Mouse (Mus musculus) fibroblast of lung, adult 2 months (primary cell): ENCODE measurements at regions not wholly inside any gene's neighbourhood (a gene's known extent, or its start where the extent isn't known, plus 50 kb on each side); places are given as distances from the start of the nearest gene placed in this dataset.
"Not testable (repeated sequence)": the region's sequence is repeated elsewhere in the genome, so short reads cannot be mapped to it uniquely, and the experiment has no call there.

Source experiments
- DNase-seq: peaks from one replicate; pipeline ENCODE4 v3.0.0-alpha.2; 2011; ENCODE audit warnings: low read depth

DNA sequence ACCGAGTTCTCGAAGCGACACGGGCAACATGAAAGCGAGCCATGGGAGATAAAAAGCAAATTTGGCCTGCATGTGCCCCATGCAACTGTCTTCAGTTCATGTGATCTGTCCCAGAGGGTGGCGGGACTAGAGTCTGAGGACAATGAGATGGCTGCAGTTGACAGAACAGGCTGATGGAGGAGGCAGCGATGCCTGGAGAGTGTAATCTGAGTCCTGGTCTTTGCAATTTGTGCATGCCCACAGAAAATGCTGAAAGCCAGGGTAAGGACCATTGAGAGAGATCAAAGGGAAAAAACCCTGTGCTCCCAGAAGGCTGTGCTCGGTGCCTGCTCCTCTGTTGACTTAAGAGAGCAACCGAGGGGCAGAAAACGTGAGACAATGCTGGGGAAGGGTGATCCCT lies 624.8 kb upstream of the BB014433 start:
- DNase-seq: no peak

DNA sequence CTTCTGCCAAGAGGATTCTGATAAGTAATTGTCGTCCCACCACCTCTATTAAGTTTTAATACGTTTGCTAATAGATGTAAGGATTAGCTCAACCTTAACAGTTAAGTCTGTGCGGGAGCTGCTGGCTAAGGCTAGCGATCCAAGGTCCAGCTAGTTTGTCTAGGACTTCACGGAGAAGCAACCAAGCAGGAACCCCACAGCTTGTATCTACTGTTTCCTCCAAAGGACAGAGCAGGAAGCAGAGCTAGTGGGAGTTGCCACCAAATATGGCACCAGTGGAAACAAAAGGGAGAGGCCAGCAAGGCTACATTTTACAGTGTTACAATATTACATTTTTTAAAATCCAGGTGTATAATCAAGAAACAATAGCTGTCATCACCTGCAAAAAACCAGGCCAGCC lies 624.4 kb upstream of the BB014433 start:
- no peak for DNase-seq

DNA sequence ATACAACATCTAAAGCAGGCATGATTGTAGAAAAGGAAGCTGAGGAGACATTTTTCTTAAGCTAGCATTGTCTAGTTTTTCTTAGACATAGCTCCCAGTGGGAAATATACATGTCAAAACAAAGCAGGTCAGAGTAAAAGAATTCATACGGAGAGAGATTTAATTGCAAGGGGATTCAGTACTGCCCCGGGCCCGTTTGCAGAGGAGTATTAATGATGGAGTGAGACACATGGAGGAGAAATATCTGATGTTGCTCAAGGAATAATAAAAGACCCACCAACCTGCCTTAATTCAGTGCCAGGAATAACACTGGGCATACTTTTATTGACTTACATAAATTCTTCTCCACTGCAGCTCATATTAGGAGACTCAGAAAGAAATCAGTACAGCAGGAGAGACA lies 623.6 kb upstream of the BB014433 start:
- DNase-seq: no peak

DNA sequence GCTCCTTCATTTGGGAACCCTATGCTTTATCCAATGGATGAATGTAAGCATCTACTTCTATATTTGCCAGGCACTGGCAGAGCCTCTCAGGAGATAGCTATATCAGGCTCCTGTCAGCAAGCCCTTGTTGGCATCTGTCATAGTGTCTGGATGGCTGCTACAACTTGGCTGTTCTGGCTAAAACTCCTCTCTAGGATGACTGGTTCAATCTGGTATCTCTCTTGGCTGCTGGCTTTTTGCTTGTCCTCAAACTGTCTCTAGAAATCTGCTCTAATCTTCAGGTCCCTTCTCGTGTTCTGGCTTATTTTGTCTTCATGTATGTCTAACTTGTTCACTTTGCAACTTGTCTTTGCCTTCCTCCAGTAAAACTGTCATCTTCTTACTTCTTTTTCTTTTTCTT lies 614.7 kb upstream of the BB014433 start:
- DNase-seq: no peak

DNA sequence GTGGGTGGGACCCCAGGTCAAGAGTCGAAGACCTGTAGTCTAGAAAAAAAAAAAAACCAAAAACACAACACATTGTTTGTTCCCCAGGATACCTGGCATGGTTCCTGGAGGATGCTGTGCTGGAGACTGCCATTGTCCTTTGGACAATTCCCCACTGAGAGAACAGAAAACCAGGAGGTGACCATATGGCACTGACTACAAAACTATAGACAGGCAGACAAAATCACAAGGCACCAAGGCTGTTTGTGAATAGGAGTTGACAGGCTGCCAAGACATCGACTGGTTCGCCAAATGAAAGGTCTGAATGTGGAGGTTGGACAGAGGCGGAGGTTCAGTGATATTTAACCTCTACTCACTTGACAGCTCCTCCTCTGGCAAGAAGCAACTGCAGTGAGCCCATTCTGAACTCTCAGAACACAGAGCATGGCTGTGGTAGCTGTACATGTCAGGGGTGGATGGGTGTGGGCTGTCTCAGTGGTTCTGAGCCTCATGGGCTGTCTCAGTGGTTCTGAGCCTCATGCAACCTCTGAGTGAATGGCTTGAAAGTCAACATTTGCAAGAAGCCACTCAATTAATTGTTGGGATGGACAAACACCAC lies 589.0 kb upstream of the BB014433 start:
- no peak for DNase-seq

DNA sequence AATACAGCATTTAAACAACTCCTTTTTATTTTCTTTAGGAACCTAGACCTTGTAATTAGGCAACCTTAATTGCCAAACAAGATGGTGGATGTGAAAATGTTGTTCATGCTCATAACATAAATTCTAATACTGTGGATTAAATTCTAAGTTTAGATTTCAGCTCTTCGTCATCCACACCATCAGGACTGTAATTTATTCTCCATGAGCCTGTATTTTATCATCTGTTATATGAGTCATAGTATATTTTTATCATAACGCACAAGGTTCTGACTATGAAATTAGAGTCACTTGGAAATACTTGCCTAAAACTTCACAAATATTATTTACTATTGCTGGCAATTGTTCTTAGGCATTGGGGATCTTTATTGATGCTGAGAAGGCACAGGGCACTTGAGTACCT lies 582.7 kb upstream of the BB014433 start:
- DNase-seq: no peak

DNA sequence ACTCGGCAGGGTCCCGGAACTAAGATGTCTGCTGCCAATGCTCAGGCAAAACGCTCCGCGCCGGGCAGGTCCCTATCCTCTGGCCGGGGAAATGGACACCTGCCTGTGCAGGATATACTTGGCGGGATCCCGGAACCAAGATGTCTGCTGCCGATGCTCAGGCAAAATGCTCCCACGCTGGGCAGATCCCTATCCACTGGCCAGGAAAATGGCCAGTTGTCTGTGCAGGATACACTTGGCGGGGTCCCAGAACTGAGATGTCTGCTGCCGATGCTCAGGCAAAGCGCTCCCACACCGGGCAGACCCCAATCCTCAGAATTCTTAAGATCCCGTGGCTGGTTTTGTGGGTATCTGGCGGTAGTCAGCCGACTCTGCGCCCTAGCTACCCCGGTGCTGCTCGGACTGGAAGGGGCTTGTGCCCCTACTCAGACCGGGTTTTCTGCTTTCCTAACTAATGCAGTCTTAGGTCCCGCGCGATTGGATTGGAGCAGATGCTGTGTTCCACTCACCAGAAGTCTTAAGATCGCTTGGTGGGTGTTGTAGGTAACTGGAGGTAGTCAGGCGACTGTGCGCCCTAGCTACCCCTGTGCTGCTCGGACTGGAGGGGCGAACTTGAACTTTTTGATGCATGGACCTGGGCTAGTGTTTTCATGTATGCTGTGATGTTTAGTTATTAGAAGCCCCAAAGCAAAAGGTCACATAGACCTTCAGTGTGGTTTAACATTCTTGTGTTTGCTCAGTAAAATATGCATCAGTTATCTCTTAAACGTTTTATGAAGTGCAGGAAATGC lies 577.9 kb upstream of the BB014433 start:
- DNase-seq: not testable (repeated sequence)

DNA sequence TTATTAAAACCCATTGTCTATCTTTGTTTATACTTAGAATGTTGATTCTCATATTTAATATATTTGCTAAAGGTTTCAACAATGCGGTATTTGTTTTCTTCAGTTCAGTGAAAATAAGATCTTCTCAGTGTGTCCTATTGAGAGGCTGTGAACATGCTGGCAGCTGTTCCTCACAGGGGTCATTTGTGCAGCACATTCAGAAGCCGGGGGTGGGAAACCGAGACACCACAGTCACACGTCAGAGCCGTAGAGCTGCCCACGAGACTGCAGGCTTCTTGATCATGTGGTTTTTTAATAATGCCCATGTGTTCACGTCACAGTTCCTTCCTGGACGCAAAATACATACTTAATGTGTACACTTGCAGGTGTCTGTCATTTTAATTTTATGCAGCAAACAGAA lies 564.3 kb upstream of the BB014433 start:
- no peak for DNase-seq

DNA sequence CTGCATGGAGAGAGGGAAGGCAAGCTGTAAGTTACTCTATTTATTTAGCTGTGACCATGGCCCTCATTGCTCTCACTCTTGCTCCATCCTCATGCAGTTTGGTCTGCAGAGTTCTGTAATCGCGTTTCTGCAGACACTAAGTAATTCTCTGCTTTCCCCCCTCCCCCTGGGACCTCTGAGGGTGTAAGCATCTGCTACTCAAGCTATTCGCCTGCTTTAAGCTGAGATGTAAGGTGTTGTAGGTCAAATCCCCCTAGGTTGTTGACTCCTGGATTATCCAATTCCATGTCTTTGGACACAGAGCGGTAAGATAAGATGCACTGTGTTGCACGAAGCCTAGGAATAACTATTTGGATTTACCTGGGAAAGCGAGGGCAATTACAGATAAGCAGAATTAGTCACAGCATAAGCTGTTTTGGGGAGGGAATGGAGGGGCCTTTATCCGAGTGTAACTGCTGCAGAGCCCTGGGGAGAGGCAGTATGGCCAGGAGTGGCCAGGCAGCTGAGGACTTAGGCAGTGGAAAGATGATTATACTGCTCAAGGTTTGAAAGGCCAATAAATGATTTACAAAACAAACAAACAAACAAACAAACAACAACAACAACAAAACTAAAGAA lies 561.8 kb upstream of the BB014433 start:
- no peak for DNase-seq

DNA sequence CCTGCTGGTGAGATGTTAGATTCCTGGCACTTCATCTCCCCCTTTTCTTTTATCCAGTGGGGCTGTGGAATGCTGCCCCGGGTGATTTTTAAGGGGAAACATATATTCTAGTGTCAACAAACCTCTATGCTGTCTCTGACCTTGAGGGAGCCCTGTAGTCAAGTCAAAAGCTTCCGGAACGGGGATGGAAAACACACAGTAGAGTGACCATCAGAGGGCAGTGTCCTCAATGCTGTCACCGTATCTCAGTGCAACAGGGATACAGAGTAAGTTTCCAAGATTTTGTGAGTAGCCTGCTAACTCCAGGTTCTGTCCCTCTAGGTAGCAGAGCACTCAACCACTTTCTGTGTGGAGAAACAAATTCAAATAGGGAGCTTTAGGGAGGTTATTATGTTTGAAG lies 555.7 kb upstream of the BB014433 start:
- no peak for DNase-seq

DNA sequence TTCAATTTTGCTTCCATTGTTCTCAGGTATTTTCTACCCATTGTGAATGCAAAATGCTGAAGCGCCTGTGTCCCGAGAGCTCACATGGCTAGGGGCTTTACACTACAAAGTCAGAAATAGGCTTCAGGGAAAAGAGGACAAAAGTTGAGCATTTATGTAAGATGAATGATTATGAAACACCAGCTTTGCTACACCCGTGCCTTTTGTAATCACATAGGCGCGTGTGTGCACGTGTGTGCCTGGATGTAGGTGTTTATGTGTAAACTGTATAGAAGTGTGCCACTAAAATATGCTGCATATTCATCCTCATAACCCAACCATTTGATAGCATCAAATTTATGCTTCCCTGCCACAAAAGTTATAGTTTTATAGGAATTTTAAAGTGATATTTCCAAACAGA lies 547.2 kb upstream of the BB014433 start:
- no peak for DNase-seq

DNA sequence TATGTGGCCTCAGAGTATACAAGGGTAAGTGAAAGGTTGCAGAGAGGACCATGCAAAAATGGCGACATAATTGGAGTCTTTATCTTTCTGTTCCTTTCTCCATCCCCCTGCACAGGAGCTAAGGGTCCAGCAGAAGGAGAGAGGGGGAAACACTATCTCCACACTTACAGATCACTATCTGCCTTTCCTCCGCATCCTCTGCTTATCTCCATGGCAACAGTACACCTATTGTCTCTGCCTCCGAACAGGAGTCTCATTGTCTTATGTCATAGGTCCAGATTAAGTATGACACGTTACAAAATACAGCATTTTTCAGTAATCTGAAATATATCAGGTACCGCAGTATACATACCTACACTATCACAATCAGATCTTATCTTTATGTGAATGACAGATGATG lies 537.9 kb upstream of the BB014433 start:
- no peak for DNase-seq

DNA sequence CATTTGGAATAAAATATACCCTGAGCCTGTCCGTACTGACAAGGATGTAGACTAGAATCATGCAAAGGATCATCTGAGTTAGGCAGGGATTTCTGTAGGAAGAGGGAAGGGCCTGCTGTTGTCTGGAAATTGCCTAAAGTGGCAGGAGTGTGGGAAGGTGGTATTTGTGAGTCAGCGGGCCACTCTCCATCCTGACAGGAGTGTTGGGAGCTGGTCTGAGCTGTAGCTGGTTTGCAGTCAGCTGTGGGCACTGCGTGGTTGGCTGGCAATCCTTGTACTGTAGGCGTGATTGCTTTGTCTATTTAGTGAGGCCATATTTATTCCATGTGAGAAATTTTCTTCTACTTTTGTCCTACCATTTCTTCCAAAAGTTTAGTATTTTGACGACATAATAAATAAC lies 524.2 kb upstream of the BB014433 start:
- DNase-seq: no peak

DNA sequence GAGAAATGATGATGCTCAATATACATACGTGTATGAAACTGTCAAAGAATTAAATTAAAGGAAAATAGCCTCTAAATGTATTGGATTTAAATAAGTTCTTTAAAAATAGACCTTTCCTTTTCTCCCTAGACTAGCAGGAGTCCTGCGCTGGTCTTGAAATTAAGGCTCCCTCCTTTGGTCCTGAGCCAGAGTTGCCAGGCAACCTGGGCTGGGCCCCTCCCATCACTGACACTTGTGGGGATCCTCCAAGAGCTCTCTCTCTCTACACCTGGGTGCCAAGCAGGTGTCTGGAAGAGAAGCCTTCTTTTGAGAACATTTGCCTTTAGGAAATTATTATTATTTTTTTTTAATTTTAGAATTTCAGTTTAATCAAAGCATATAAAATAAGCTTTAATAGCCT lies 521.9 kb upstream of the BB014433 start:
- no peak for DNase-seq

DNA sequence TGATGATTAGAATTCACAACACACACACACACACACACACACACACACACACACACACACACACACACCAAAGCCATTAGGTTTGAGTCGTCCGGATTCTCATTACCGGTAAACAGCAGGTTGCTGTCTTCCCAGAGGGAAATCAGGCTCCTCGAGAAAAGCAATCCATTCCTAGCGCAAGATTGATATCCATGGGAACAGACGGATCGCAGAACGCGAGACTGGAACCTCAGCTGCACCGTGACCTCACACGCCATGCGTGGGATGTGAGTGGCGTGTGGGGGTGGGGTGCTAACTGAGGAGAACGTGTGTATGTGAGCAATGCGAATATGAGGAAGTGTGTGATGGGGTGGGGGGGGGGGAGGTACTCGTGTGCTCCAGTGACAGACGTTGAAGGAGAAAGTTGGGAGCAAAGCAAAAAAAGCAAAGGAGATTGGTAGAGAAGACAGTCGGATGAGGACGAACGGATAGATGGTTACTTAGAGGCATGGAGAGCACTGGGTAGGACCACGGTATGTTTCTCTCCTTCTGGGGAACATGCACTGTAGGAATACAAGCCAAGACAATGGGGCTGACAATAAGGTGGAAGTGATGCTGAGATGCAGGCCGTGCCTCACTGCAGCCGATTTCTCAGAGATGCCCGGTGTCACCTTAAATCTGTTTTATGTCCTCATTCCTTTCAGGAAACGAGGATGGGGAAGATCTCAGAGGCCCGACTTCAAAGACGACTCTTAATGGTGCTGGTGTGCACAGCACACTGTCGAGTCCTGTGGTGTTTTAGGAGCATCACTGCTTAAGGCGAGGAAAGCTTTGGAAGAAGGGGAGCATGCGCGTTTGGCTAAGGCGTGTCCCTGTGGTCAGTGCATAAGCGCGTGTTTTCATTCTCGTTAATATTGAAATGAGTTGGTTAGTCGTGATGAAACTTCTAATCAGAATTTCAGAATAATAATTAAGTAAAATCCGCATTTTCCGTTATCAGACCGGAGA lies 516.7 kb upstream of the BB014433 start:
- no peak for DNase-seq

DNA sequence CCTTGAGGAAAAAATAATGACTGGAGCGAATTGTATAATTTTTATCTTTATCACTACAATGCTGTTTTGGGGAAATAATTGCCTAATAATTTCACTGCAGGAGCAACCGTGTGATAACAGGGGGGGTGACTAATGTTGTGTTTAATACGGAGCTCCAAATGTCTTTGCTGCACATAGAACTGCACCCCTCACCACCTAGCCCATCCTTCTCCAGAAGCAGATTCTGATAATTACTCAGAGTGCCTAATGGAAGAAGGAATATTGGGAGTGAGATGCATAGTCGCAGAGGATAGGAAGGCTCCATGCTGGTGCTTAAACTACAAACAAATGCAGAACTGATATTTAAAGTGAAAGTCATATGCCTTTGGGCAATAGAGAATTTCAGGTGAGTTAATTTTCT lies 486.1 kb upstream of the BB014433 start:
- DNase-seq: no peak

DNA sequence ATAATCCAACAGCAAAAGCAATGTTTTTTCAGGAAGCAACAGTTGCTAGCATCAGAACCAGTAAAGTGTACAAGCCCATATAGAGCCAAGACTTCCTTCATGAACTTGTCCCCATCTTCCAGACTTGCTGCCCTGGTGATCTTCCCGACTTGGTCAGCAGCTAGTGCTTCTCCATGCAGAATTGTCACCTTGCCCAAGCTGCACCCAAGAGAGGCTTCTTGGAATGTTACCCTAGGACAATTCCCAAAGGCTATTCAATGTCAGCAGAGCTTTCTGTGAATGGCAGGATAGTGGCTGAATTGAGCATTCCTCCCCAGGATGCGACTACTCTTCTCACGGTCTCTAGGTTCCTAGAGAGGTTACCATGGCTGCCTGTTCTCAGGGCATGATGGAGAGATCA lies 479.6 kb upstream of the BB014433 start:
- no peak for DNase-seq

DNA sequence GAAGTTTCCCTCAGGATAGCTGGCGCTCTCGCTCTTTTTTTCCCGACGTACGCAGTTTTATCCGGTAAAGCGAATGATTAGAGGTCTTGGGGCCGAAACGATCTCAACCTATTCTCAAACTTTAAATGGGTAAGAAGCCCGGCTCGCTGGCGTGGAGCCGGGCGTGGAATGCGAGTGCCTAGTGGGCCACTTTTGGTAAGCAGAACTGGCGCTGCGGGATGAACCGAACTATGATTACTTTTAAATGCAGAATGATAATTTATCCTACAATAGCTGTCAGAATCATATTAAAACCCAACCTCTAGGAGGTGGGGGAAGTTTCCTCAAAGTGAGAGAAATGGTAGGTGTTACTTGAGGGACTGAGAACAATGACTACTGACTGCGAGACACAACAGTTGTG lies 474.0 kb upstream of the BB014433 start:
- DNase-seq: not testable (repeated sequence)

DNA sequence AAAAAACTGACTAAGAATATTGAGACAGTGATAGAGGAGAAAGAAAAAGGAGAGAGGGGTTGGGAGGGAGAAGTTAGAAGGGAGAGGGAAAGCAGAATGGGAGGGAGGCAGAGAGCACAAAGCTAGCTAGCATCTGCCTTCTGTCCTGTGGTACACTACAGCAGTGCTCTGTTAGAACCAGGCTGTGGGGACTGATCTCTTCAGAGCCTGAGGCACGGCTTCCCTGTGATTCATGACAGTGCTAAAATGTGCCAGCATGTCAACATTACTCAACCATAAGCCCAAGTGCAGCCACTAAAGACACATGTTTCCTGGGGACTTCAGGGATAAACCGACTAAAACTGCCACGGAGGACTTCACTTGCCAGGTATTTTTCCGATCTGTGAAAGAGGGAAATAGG lies 455.1 kb upstream of the BB014433 start:
- no peak for DNase-seq

DNA sequence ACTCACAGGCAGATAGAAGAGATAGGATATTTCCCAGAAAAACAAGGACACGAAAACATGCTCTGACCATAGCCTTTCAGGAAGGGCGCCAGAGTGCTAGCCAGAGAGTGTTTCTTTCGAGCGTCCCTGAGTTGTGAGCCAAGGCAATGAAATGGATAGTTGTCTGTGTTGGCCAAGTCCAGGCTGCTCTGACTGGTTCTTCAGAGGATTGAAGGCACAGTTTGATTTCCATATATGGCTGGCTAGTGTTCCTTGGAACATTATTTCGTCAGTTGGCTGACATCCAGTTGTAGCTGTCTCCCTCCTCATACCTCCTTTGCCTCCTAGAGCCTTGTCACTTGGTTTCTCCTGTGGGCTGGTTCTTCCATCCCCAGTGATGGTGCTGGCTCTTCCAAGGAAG lies 451.7 kb upstream of the BB014433 start:
- no peak for DNase-seq

DNA sequence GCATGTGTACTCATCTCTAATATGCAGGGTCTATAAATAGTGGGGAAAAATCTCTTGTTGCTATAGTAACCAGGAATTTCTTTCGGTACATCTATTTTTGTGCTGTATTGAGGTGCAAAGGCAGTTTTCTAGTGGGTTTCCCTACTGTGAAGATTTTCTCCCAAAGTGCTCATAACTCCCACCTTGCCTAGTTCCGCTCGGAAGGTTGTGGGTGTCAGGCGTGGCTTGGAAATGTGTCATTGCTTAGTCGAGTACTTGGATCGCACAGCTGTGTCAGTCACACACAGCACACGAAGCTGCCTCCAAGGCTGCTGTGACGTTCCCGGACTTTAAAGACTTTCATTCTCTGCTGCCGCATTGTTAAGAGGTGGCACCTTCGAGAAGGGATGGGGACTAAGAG lies 450.4 kb upstream of the BB014433 start:
- DNase-seq: no peak

DNA sequence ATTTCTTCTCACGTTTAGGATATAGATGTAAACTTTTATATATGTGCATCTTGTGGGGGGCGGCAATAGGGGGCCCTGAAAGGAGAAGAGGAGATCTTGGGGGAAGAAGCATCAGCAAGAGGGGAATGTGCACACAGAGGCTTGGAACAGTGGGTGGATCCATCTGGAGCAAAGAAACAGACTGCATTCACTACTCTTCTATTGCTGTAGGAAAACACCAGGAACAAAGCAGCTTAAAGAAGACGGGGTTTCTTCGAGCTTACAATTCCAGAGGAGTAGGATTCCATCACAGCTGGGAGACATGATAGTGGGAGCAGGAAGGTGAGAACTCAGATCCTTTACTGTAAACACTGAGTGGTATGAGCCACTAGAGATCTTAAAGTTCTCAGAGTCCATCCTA lies 444.9 kb upstream of the BB014433 start:
- no peak for DNase-seq
